In genomic region chr4:154012132-154012882, GRCm38 (mm10) we compare ENCODE assay signal across 8 mouse cellular contexts. TPM values are rescaled to one million over a fixed set of nuclear protein-coding genes. Genes with fewer than 3 reads are reported as not detected.
DNase-seq lines count a peak whose midpoint lies in the region; ATAC-seq and TF ChIP-seq lines count a peak whose summit lies in the region.

No protein-coding gene starts in this region.

- intact Hi-C loops in heart, adult 2 months (cut with DNase I), result loop anchor here (1.0 to 5.0 kb wide), 3 partner anchors 37 to 145 kb away; partner anchors contain the start of genes Cep104, Dffb, Trp73 and Wrap73

- TF ChIP-seq POLR2A in heart, adult 2 months (IDR thresholded peaks at IDR 0.05; ENCODE audit: insufficient read depth, low read depth, low read length), result no peak

- peak overlapping the region; percentile 92 for H3K4me2 ChIP-seq in embryonic facial prominence, embryonic 11.5 days (ENCODE audit: low read depth, low read length)
- peak overlapping the region; percentile 99 for H3K4me2 ChIP-seq in hindbrain, embryonic 15.5 days

- peak overlapping the region; percentile 97 for H3K9ac ChIP-seq in heart, adult 2 months (ENCODE audit: low read depth, low read length)
- peak overlapping the region; percentile 95 for H3K9ac ChIP-seq in embryonic facial prominence, embryonic 11.5 days (replicated peaks; ENCODE audit: low read length)
- peak overlapping the region; percentile 93 for H3K9ac ChIP-seq in hindbrain, embryonic 15.5 days

- no peak for TF ChIP-seq EP300 in heart, adult 2 months (IDR thresholded peaks at IDR 0.05; ENCODE audit: insufficient read depth, low read depth, low read length)

- peaks cover 7% of the 10 kb centered on the region for H3K4me1 ChIP-seq in heart, adult 2 months (ENCODE audit: control insufficient read depth, insufficient read depth, low read length)
- no peaks in the 10 kb centered on the region; the same call in 1 of the 2 replicates for H3K4me1 ChIP-seq in embryonic facial prominence, embryonic 11.5 days (ENCODE audit: control insufficient read depth, insufficient read depth, low read length)
- H3K4me1 ChIP-seq in hindbrain, embryonic 15.5 days (replicated peaks), result peaks cover 26% of the 10 kb centered on the region

- H3K36me3 ChIP-seq in heart, adult 2 months (ENCODE audit: control insufficient read depth, insufficient read depth, low read length), result no peaks in the 10 kb centered on the region
- no peaks in the 10 kb centered on the region for H3K36me3 ChIP-seq in embryonic facial prominence, embryonic 11.5 days (replicated peaks; ENCODE audit: control insufficient read depth, insufficient read depth, low read depth, low read length)
- peaks cover 17% of the 10 kb centered on the region; the same call in 1 of the 2 replicates for H3K36me3 ChIP-seq in hindbrain, embryonic 15.5 days

- ATAC-seq in CD4-positive, CD25-positive, alpha-beta regulatory T cell, adult 4 months, result peak; percentile 40
- no peak for ATAC-seq in embryonic facial prominence, embryonic 11.5 days (replicated peaks; ENCODE audit: insufficient number of reproducible peaks, low FRiP score, low TSS enrichment, low read depth)
- ATAC-seq in hindbrain, embryonic 15.5 days (ENCODE audit: low FRiP score, low read depth), result no peak

- peak overlapping the region; percentile 90 for H3K4me3 ChIP-seq in heart, adult 2 months
- H3K4me3 ChIP-seq in embryonic facial prominence, embryonic 11.5 days (ENCODE audit: low read depth, low read length), result peak overlapping the region; percentile 100
- H3K4me3 ChIP-seq in hindbrain, embryonic 15.5 days, result peak overlapping the region; percentile 97

- H3K27ac ChIP-seq in heart, adult 2 months, result peak overlapping the region; percentile 74
- peak overlapping the region; percentile 41; the same call in 1 of the 2 replicates for H3K27ac ChIP-seq in embryonic facial prominence, embryonic 11.5 days (replicated peaks; ENCODE audit: low read depth, low read length)
- peak overlapping the region; percentile 76 for H3K27ac ChIP-seq in hindbrain, embryonic 15.5 days (replicated peaks)

- peaks cover 15% of the 10 kb centered on the region for H3K79me2 ChIP-seq in heart, adult 2 months (replicated peaks; ENCODE audit: control insufficient read depth, insufficient read depth, low read length)

- no peaks in the 10 kb centered on the region for H3K27me3 ChIP-seq in heart, adult 2 months (ENCODE audit: control insufficient read depth, insufficient read depth, low read length)
- no peaks in the 10 kb centered on the region for H3K27me3 ChIP-seq in embryonic facial prominence, embryonic 11.5 days (ENCODE audit: control insufficient read depth, insufficient read depth, low read length)
- no peaks in the 10 kb centered on the region for H3K27me3 ChIP-seq in hindbrain, embryonic 15.5 days

- DNase-seq in heart, adult 2 months, result no peak
- DNase-seq in heart, adult 8-10 months (ENCODE audit: low spot score), result no peak
- DNase-seq in embryonic facial prominence, embryonic 11.5 days (ENCODE audit: low spot score), result peak; percentile 10
- peak; percentile 31 for DNase-seq in mesoderm, embryonic 11.5 days (ENCODE audit: low read depth, low spot score)
- peak; percentile 11 to 22 for DNase-seq in thymus, postnatal 10 days (ENCODE audit: low spot score in 2 of 2)
- no peak for DNase-seq in yolk sac, embryonic 10.5 days (ENCODE audit: low spot score)

- no peak for TF ChIP-seq CTCF in heart, adult 2 months (IDR thresholded peaks at IDR 0.05)

- WGBS in heart, adult 2 months, result 2% methylated on average over 55 of the region's 55 CpGs
- 3% methylated on average over 54 of the region's 55 CpGs for WGBS in embryonic facial prominence, embryonic 11.5 days
- WGBS in hindbrain, embryonic 15.5 days, result 3% methylated on average over 55 of the region's 55 CpGs

- no peaks in the 10 kb centered on the region for H3K9me3 ChIP-seq in embryonic facial prominence, embryonic 11.5 days (replicated peaks; ENCODE audit: control insufficient read depth, low read length)
- H3K9me3 ChIP-seq in hindbrain, embryonic 15.5 days, result no peaks in the 10 kb centered on the region

RNA-seq across cellular contexts. Expression of gene Lrrc47, which starts 0.8 kb away (rescaled TPM):
- 10 to 100 TPM; 28.6 to 28.7 TPM for total RNA-seq in heart, adult 2 months (2021)
- polyA plus RNA-seq in heart, adult 2 months (2012; rRNA removed), result 29.7 and 35.6 TPM in 2 replicates
- 10 to 100 TPM; 30.6 to 37.7 (median 32.4) TPM for total RNA-seq in heart, adult 8-10 months (2022)
- polyA plus RNA-seq in CD4-positive, CD25-positive, alpha-beta regulatory T cell, adult 4 months (2017; shearing (Covaris generic)), result 1 to 10 TPM; 4.6 to 7.3 TPM
- polyA plus RNA-seq in embryonic facial prominence, embryonic 11.5 days (2014; fragmentation: Nextera tagmentation; extraction: Ambion mirVana), result 11.9 TPM in 2 replicates
- polyA plus RNA-seq in hindbrain, embryonic 15.5 days (2015; fragmentation: Nextera tagmentation; extraction: Ambion mirVana), result 21.3 and 22.0 TPM in 2 replicates

RNA-seq across cellular contexts. Expression of gene Smim1, which starts 13.7 kb away (rescaled TPM):
- total RNA-seq in heart, adult 2 months (2021), result 1 to 10 TPM; 5.7 to 7.8 TPM
- polyA plus RNA-seq in heart, adult 2 months (2012; rRNA removed), result 24.7 and 29.2 TPM in 2 replicates
- total RNA-seq in heart, adult 8-10 months (2022), result 1 to 10 TPM; 4.5 to 9.7 (median 6.5) TPM
- polyA plus RNA-seq in CD4-positive, CD25-positive, alpha-beta regulatory T cell, adult 4 months (2017; shearing (Covaris generic)), result under 1 TPM; 0.12 to 0.65 TPM
- polyA plus RNA-seq in embryonic facial prominence, embryonic 11.5 days (2014; fragmentation: Nextera tagmentation; extraction: Ambion mirVana), result 9.4 and 9.7 TPM in 2 replicates
- 10.8 and 13.6 TPM in 2 replicates for polyA plus RNA-seq in hindbrain, embryonic 15.5 days (2015; fragmentation: Nextera tagmentation; extraction: Ambion mirVana)

RNA-seq across cellular contexts. Expression of gene Ccdc27, which starts 30.2 kb away (rescaled TPM):
- not detected for total RNA-seq in heart, adult 2 months (2021)
- polyA plus RNA-seq in heart, adult 2 months (2012; rRNA removed), result not detected in 2 replicates
- not detected for total RNA-seq in heart, adult 8-10 months (2022)
- polyA plus RNA-seq in CD4-positive, CD25-positive, alpha-beta regulatory T cell, adult 4 months (2017; shearing (Covaris generic)), result not detected
- not detected in 2 replicates for polyA plus RNA-seq in embryonic facial prominence, embryonic 11.5 days (2014; fragmentation: Nextera tagmentation; extraction: Ambion mirVana)
- polyA plus RNA-seq in hindbrain, embryonic 15.5 days (2015; fragmentation: Nextera tagmentation; extraction: Ambion mirVana), result not detected in 2 replicates

RNA-seq across cellular contexts. Expression of gene Cep104, which starts 37.3 kb away (rescaled TPM):
- total RNA-seq in heart, adult 2 months (2021), result 10 to 100 TPM; 28.1 to 31.5 TPM
- 19.6 and 20.1 TPM in 2 replicates for polyA plus RNA-seq in heart, adult 2 months (2012; rRNA removed)
- 10 to 100 TPM; 29.4 to 34.6 (median 32.1) TPM for total RNA-seq in heart, adult 8-10 months (2022)
- polyA plus RNA-seq in CD4-positive, CD25-positive, alpha-beta regulatory T cell, adult 4 months (2017; shearing (Covaris generic)), result 1 to 10 TPM; 2.7 to 3.1 TPM
- polyA plus RNA-seq in embryonic facial prominence, embryonic 11.5 days (2014; fragmentation: Nextera tagmentation; extraction: Ambion mirVana), result 13.6 and 16.0 TPM in 2 replicates
- 19.8 and 20.3 TPM in 2 replicates for polyA plus RNA-seq in hindbrain, embryonic 15.5 days (2015; fragmentation: Nextera tagmentation; extraction: Ambion mirVana)

RNA-seq across cellular contexts. Expression of gene Dffb, which starts 37.4 kb away (rescaled TPM):
- total RNA-seq in heart, adult 2 months (2021), result 1 to 10 TPM; 2.7 to 3.0 TPM
- 5.3 and 7.7 TPM in 2 replicates for polyA plus RNA-seq in heart, adult 2 months (2012; rRNA removed)
- 1 to 10 TPM; 1.1 to 5.3 (median 2.0) TPM for total RNA-seq in heart, adult 8-10 months (2022)
- polyA plus RNA-seq in CD4-positive, CD25-positive, alpha-beta regulatory T cell, adult 4 months (2017; shearing (Covaris generic)), result 10 to 100 TPM; 14.8 to 23.5 TPM
- 10.4 and 12.8 TPM in 2 replicates for polyA plus RNA-seq in embryonic facial prominence, embryonic 11.5 days (2014; fragmentation: Nextera tagmentation; extraction: Ambion mirVana)
- polyA plus RNA-seq in hindbrain, embryonic 15.5 days (2015; fragmentation: Nextera tagmentation; extraction: Ambion mirVana), result 8.3 and 10.2 TPM in 2 replicates

Comparison
In these comparisons a context has a peak if more than half of its experiments do, and no peak if none do; other contexts are left out.
1. DNase-seq: peak in embryonic facial prominence, embryonic 11.5 days (single experiment), mesoderm, embryonic 11.5 days (single experiment) and thymus, postnatal 10 days (2 of 2); none in heart, adult 2 months (0 of 2), heart, adult 8-10 months (single experiment) and yolk sac, embryonic 10.5 days (single experiment).
2. Peak in every context shown above with its lines, with median percentiles within 50 percentile points of each other: H3K27ac ChIP-seq, H3K4me3 ChIP-seq and H3K9ac ChIP-seq.